Mouse (Mus musculus) thymus, postnatal 36 days (tissue): ENCODE measurements at regions not wholly inside any gene's neighbourhood (a gene's known extent, or its start where the extent isn't known, plus 50 kb on each side); places are given as distances from the start of the nearest gene placed in this dataset.

Experiments
- DNase-seq, 2 experiments: peaks; one replicate each; pipeline ENCODE4 v3.0.0; 2022; ENCODE audit warnings: mixed read lengths in 2 of 2

DNA sequence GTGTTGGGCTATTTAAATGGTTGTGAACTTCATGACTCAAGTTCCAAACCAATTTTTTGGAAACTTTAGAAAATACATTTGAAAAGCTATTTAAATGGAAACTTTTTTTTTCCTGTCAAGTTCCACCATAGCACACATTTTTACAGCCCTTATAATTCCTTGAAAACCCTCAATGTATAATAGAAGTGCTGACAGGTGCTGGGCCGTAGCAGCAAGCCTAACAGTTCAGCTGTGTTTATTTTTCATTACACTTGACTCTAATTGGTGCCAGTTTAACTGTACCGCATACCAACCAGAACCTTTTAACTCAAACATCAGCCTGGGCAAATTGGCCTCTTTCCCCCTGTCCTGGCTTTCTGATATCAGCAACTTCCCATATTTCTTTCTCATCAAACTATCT lies 286.7 kb downstream of the Fam49a start:
- DNase-seq, result no peak

DNA sequence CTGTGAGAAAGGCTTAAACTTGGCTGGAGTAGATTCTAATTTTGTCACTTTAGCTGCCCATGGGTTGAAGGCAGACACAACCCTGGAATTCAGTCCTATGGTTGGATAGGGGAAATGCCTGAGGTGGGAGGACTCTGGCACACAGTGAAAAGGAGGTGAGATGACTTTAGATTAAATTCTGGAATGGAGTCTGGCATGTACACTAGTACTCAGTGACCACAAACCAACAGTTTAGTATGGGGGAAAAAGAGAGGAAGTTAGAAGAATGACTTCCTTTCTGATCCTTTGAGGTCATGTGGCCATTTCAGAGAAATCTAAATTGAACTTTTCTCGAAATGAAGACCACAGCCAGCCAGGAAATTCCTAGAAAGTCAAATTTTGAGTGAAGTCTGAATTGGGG lies 285.5 kb downstream of the Fam49a start:
- DNase-seq, result no peak

DNA sequence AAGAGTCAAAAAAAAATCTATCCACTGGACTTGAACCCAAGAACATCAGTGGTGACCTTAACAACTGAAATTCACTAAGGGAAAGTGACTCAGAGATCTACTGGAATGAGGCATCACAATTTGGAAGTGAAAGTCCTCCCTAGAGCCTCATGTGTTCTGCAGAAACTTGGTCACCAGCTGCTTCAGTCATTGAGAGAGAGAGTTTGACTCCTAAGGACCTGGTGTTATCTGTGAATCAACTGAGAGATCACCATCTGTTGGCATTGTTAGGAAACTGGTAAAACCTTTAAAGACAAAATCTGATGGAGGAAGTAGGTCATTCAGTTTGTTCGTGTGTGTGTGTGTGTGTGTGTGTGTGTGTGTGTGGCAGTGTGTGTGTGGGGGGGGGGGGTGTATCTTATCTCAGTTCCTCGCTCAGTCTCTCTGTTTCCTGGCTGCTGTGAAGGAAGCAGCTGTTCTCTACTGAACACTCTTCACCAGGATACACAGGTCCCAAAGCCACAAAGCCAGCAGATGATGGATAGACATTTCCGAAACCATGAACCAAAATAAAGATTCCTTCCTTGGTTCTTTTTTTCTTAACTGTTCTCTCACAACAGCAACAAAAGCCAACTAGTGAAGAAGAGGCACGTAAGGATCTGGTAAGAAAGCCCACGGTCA lies 284.6 kb downstream of the Fam49a start:
- DNase-seq, result no peak

DNA sequence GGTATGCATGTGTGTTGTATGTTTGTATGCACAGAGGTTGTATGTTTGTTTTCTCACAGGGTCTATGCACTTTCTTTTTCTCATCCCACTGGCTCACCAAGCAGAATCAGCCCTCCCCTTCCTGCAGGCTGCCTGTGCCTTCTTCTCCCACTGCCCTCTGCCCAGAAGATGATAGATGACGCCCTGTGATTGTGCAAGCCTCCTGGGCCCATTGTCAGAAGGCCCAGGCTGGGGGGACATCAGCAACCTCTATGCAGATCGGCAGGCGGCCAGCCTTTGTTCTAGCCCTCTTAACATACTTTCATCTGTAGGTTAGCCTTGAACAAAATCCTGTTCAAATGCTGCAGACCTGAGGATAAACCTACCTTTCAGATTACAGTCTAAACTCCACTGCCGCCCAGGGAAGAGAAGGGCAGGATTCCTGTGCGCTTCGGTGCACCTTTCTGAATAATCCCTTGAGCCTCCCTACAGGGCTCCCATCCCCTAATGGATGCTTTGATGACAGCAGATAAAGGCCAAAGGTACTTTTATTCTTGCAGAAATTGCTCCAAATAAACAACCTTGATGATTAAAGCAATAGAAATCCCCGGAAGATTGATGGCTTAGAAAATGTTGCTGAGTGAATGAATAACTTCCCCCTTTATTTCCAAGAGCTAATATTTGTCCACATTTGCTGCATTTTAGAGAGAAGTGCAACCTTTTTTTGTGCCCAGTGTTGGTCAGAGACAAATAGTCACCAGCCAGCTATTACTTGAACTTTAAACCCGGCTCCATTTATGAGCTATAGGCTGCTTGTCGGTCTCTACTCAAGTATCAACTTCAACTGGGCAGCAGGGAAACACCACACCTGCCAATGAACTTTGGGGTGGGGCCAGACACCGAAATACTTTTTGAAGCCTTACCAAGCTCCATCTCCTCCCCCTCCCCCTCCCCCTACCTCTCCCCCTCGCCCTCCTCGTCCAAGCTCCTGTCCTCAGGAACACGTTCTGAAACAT lies 279.4 kb downstream of the Fam49a start:
- no peak for DNase-seq

DNA sequence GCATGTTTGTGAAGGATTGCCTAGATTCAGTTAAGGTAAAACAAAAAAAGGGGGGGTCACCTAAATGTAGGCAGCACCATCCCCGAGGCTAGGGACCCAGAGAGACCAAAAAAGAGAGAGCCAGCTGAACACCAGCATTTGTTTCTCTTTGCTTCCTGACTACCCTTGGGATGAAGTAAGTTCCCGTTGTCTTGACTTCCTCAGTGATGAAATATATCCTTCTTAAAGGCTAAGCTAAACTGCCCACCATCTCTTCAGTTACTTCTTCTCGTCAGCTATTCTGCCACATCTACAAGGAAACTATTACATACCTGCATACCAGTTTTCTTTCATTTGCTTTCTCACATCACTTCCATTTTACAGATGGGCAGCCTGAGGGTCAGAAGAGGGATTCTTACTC lies 277.4 kb downstream of the Fam49a start:
- DNase-seq, result no peak

DNA sequence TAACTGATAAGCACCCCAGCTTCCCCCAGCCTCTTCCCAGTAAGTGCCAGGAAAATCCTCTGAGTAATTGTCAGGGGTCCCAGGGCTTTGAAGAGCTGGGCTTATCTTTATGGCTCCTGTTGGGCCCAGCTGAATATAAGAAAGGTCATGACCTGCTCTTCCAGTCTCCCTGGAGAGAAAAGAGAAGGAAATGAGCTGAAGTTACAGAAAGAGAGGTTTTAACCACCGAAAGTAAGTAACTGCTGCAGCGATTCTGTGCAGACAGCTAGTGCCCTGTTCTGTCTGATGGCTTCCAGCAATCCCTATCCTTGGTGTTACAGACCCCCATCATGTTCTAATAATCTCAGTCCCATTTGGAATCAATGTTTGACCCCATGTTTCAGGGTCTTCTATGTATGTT lies 272.8 kb downstream of the Fam49a start:
- no peak for DNase-seq

DNA sequence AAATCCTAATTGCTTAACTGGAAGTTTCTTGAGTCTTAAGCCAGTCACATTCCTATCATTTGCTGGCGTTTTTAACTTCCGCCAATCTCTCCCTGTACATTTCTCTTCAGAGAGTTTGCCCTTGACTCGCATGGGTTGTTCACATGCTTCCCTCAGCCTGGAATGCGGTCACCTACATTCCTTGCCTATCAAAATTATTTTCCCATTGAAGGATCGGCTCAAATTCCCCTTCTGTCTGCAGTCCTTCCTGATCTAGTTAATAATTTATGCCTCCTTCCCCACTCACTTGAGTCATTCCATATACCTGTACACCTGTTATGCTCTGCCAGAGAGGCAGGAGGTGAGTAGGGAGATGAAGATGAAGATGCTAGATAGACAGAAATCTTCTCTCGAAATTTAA lies 268.9 kb downstream of the Fam49a start:
- DNase-seq, result no peak

DNA sequence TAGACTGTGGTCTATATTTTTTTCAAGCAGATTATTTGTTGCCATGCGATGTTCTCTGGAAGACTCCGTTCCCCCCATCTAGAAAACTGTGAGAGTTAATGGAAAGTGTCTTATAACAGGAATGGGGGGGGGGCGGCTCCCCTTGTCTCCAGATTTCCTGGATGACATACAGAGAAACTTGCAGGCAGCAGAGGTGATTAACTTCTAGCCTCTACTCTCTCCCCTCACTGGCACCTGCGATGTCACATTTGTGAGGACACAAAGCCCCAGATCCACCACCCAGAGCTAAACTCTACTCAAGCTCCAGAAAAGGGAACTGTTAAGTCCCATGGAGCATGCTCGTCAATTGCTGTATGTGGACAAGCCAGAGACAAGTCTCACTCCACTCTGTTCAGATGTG lies 267.6 kb downstream of the Fam49a start:
- DNase-seq, result no peak

DNA sequence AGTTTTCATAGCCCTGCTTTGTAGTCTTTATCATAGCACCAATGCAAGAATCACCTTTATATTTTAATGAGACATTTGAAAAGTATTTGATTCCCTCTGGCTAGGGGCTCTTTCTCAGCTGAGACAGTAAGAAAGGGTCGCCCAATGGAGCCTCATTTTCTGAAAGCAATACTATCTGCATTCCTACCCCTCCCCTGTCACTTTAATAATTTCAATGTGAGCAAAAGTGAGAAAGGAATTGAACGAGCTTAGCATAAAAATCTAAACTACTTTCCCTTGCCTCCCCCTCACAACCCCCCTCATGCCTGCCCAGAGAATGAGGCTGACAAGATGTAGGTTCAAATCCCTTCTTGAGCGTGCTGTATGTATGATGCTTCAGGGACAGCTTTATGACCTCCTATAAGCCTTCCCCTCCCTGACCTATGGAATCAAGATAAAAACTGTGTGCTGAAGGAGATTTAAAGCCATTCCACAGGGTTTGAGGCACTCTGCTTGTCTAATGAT lies 266.6 kb downstream of the Fam49a start:
- no peak for DNase-seq

DNA sequence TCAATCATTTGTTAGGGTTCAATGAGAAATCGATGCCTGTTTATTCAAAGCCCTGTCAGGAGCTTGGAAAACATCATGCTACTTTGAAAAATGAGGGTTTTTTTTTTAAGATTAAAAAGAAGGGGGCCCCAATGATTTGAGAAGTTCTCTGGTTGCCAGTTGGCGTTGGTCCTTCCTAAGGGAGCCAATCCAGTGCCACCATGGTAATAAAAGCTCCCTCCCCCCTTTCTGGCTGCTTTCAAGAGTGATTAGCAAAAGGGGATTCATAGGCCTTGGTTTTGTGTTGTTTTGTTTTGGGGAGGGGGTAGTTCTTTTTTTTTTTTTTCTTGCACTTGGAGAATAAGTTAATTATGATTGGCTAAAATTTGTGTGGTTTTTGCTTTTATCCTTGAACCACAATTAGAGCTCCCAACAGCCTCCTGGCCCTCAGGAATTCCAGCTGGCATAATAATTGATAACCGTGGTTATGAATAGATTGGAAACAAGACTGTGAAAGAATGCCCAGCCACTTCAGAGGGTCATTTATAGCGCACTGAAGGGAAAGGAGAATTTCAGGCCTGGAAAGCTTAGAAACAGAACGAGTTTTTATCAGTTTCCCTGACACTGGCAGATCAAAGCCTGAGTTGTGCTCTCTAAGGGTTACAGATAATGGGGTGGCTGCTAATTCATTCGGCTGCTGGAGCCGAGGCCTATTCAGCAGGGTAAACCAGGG lies 266.0 kb downstream of the Fam49a start:
- no peak for DNase-seq

DNA sequence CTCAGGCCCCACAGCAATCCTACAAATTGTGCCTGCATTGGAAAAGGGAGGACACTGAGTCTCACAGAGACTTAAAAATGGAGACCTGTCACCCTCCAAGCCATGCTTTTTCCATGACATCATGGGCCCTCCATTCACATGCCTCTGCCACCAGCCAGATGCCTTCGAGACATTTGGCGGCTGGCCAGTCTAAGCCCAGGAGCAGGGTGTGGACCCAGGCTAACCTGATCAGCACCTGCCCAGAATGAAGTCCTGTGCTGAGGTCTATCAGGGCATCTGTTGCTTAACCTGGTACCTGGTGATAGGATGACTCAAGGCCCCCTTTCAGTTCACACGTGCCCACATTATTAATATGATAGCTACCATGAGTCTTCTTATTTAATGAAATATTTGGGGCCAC lies 265.4 kb downstream of the Fam49a start:
- no peak for DNase-seq

DNA sequence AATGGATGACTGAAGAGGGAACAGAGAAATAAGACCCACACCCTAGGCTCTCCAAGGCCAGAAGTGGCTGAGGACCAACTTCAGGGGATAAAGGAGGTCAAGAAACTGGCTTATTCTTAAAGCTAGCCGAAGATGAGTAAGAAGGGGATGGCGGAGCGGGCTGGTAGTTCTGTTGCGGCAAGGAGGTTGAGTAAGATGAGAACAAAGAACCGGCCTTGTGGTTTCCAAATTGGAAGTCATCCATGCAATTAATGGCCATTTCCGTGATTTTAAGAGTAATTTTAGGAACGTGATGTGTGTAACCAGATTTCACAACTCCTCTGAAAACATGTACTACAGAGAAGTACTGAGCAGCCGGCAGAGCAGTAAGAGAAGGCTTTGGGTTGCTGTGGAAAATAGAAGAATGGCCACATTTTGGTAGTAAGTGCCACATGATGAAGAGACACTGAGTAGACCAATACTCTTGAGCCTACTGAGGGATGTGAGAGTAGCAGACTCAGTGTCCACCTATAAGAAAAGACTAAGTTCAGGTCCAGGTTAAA lies 258.4 kb downstream of the Fam49a start:
- no peak for DNase-seq

DNA sequence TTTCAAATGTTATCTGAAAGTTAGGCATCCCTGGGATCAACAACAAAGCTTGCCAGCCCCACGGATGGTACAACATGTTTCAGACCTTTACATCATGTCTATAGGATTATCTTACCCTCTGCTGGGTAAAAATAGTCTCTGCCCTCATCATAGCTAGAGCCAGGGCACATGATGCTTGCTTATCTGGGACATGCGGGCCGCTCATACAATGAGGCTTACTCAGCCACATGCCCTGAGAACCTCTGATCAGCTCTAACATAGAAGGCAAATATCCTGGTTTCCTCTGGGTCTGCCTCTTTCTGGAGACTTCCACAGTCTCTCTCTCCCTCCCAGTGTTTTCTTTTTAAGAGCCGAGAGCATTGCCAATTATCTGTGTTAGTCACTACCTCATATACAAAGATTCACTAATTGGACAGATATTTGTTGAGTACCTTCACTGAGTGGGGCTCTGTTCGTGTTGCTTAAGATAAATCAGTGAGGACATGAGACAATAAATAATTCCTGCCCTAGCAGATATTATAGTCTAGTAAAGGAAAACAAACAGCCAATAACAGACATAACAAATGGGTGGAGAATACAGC lies 256.6 kb downstream of the Fam49a start:
- no peak for DNase-seq

DNA sequence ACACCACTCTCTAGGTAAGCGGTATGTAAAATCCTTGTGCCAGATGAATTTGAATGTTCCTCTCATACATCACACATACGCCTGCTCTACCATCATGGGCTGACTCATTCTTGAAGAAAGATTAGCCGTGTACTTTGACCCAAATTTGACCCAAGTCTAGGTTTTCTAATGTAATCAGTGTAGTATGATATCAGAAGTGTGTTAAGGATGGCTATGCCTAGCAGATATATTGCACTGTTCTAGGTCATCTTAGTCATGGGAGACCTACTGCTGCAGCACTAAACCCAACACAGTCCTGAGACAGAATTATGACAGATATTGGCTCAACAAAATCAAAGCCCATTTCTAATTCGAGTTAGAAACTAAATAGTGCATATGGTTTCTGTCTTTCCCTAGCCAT lies 255.1 kb downstream of the Fam49a start:
- no peak for DNase-seq

DNA sequence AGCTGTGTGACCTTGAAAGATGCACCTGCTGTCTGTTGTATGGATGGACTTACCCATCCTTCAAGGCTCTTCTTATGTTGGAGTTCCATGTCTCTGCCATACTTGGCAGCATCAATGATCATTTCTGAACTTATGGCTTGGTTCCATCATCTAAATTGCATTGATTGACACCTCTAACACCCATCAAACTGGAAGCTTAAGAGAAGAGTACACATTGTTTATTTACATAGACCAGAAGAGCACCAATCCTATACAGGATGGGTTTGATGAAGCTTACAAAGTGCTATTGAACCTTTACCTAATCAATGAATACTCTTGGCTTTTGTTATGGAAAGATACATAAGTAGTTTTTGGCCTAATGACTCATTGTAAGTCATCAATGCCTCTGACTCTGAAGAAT lies 248.8 kb downstream of the Fam49a start:
- DNase-seq, result no peak

DNA sequence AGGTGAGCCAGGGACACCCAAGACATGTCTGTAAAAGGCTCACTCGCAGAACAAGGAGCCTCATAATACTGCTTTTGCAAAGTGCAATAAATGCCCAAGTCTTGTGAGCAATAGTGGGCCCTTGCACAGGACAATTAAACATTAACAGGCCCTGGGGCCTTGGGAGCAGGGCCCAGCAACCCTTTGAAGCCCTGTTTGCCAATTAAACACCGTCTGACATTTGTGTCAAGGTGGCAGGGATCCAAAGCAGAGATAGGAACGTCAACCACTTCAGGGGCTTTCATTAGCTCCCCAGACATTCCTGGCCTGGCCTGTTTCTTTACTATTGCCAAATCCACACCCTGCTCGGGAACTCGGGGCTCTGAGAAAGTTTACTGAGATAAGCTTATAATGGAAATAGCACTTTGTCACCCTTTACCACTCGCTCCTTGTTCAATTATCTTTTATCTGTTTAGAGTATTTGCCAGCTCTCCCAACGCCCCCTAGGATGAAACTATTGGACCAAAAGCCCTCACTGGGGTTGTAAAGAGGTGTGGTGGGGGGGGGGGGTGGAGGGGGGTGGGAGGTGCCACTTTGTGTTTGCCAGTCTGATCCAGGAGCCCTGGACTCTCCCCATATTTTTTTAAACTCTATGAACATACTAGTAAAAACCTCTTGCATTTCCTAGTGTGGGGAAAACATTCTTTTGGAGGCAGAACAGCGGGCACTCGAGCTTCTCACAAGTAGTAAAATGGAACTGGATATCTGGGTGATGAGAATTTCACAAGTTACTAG lies 247.4 kb downstream of the Fam49a start:
- DNase-seq, result no peak

DNA sequence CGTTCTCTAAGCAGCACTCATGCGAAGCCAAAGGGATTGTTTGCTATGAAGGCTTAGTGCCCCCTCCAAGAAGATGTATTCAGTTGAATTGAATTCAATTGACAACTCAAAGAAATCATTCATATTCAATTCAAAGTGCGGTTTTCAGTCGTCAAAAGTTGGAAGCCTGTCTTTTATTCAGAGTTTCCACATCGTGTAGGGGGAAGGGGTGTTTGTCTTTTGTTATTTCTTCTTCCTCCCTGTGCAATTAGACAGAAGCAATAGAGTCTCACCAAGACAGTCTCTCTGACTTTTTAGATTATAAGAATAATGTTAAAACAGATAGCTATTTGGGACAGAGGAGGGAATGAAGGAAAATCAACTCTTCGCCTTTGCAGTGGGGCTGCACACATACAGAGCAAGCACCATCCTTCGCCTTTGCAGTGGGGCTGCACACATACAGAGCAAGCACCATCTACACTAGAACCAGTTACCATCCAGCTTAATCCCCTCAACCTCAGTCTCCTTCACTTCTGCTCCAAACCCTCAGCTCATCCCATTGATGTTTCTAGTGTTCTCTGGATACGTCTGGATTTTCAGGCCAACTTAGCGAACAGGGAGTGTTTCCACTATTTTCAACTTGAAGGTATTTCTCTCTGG lies 246.7 kb downstream of the Fam49a start:
- no peak for DNase-seq

DNA sequence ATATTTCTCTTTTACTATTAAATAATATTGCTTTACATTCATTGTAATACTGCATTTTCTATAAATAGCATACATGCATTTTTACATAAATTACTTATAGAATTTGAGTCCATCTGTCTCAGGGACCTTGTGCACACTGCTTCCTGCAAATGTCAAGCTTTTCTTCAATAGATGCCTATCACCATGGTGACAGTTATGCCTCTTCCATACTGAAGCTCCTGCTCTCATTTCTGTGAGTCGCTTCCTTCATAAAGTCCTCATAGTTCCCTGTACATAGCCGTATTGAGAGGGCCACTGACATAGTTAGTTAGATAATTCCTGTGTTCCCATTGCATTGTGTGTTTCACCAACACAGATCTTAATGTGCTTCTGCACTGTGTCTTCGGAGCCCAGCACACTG lies 244.7 kb downstream of the Fam49a start:
- DNase-seq, result no peak

DNA sequence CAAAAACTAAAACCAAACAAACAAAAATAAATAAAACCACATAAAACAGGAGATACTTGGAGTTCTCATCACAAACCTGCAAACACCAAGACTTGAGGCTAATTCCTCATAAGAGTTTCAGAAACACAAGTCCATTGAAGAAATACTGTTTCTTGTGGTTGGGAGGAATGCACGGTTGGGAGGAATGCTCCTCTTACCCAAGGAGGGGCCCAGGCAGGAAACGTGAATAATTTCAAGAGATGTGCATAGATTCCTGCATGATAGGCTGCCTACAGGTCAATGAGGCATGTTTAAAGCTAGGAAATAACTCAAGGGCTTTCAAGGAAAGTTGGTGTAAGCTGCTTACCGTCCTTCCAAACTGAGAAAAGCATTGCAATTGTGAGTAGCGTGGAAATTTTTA lies 243.7 kb downstream of the Fam49a start:
- no peak for DNase-seq

DNA sequence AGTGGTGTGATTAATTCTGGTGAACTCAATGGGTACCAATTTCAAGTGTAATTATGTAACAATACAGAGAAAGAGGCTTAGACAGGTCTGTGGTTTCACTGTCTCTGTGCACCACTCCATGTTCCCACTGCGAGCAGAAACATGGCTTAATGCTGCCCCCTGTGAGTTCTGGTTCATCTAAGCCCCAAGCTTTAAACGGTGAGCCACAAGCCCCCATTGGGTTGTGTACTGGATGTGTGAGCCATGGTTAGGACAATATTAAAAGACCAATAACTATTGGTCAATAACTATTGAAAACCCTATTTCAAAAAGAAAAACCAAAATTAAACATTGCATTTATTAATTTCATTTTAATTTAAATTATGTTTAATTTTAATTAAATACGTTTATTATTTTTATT lies 238.0 kb downstream of the Fam49a start:
- DNase-seq, result no peak

DNA sequence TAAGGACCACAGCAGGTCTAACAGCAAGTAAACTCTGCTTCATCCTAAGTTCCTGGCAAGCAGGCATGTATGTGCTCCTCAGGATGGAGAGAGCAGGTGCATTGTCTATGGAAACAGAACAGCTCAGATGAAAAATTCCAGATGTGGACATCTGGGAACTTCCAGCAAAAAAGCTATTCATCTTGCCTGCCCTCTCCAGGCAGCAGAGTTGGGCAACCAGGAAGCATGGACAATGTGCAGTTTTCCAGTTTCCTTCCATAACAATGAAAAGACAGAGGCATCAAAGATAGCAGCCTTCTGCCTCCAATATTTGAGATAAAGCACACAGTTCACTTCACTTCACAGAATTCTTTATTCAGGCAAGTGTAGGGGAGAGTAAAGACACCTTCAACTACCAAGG lies 236.7 kb downstream of the Fam49a start:
- DNase-seq, result no peak
